Mouse (Mus musculus) macrophage (primary cell): ENCODE results near the gene Tbc1d2b. TPM values are rescaled to one million over a fixed set of nuclear protein-coding genes. Genes with fewer than 3 reads are reported as not detected.

ENCODE experiments used
- H3K27ac ChIP-seq: fragments of 350-480 bp; formaldehyde crosslinking; 2 replicates; pipeline ENCODE4 v1.9.0; 2021
- H3K36me3 ChIP-seq: fragments of 350-480 bp; formaldehyde crosslinking; 2 replicates; pipeline ENCODE4 v1.9.0; 2021; ENCODE audit errors: inconsistent target
- H3K4me3 ChIP-seq: fragments of 350-480 bp; formaldehyde crosslinking; 2 replicates; pipeline ENCODE4 v1.9.0; 2021; ENCODE audit errors: inconsistent target
- H3K79me2 ChIP-seq: fragments of 350-480 bp; formaldehyde crosslinking; 2 replicates; pipeline ENCODE4 v1.9.0; 2021; ENCODE audit errors: inconsistent target
- WGBS: methylation state at CpG from one replicate; pipeline ENCODE4 v1.1.7; 2026; ENCODE audit warnings: inconsistent platforms; ENCODE audit not compliant: missing documents; 5-methylcytosine and 5-hydroxymethylcytosine counted together
- polyA plus RNA-seq: library from polyadenylated mRNA; stranded (reverse); fragments of 250-400 nt; gene quantifications from 3 replicates; pipeline ENCODE4 v1.2.4, GENCODE M21; 2018; ENCODE audit warnings: inconsistent platforms

The Tbc1d2b gene
- polyA plus RNA-seq, 1 experiment from 2014 or later: 52.4 TPM

DNA sequence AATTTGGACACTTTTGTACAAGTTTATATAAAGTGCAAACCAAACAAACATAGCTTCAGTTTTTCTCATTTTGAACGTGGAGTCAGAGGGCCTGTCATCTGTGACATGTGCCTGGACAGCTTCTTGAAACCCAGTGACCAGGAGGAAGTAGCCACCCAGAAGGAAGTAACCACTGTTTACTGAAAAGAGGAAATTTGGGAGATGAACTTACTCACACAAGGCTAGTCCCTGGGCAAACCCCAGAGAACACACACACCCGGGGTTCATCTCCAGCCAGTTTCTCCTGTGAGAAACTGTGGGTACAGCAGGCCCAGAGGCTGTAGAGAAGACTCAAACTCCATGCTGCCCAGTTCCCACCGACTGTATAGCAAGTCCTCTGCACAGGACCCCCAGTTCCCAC, 3.9 kb upstream of the Tbc1d2b start:
- Histone ChIP-seq H3K36me3 (no peaks in the 10 kb centered on the region), H3K4me3 (no peak overlapping the region), H3K79me2 (peaks cover 9% of the 10 kb centered on the region), H3K27ac (peak overlapping the region; percentile 91)
- 11% methylated on average over 3 of the region's 3 CpGs for WGBS

DNA sequence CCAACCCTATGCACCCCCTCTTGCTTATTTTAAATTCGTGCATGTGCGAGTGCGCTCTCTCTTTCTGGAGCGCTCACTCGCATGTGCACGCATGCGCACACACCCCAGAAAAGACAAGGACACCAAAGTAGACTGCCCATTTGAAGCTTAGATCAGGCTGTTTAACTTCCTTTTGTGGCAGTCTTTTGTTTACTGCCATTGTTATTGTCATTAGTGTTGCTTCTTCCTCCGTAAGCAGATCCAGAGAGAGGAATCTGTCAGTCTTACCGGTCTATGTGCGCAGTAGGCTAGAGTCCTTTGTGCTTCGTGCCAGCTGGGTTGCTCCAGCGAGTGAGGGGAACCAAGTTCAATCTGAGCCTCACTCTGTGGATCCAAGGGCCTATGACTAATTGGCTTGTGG, 1.7 kb upstream of the Tbc1d2b start:
- H3K27ac ChIP-seq: peak overlapping the region; percentile 19
- 84% methylated on average over 12 of the region's 12 CpGs for WGBS
- H3K79me2 ChIP-seq: peaks cover 31% of the 10 kb centered on the region
- 0 out of 2 replicates have a peak, but pooled peaks cover 2% of the 10 kb centered on the region for H3K36me3 ChIP-seq
- no peak overlapping the region for H3K4me3 ChIP-seq

DNA sequence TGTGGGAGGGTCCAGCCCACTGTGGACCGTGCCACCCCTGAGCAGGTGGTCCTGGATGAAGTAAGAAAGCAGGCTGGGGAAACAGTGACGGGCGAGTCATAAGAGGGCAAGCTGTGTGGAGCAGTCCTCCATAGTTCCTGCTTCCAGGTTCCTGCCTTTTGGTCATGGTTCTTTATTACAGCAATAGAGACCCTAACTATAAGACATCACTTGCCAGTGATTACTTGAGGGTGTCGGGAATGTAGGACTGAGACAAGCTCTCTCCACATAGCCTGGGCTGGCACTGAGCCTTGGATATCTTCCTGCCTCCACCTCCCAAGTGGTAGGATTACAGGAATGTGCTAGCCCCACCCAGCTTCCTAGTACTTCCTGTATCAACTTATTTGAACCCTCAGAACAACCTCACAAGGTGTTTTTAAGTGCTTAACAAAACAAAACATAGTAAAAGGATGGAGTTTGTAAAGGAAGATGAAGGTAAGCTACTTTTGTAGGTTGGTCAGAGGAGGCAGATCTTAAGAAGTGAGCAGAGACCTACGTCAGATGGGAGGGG, 1.0 kb upstream of the Tbc1d2b start:
- H3K79me2 ChIP-seq: peaks cover 38% of the 10 kb centered on the region
- H3K27ac ChIP-seq: peak overlapping the region; percentile 19
- WGBS: 90% methylated on average over 5 of the region's 5 CpGs
- H3K36me3 ChIP-seq: 0 out of 2 replicates have a peak, but pooled peaks cover 5% of the 10 kb centered on the region
- no peak overlapping the region for H3K4me3 ChIP-seq

DNA sequence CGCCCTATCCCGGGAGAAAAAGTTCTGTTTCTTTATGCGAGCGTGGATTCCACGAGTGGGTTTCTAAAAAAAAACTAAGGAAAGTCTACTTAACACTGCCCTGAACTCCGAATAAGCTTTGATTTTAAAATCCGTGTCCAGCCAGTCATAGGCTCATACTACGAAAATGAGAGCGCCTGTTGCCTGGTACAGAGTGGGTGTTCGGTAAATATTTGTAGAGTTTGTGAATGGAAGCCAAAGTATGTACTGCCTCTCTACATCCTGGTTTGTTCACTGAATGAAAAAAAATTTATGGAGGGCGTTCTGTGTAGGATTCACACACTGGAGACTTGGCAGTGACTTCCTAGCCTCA, 316 bp upstream of the Tbc1d2b start:
- 0 out of 2 replicates have a peak, but pooled peaks cover 5% of the 10 kb centered on the region for H3K36me3 ChIP-seq
- peaks cover 45% of the 10 kb centered on the region for H3K79me2 ChIP-seq
- peak overlapping the region; percentile 26 for H3K4me3 ChIP-seq
- H3K27ac ChIP-seq: peak overlapping the region; percentile 19
- 11% methylated on average over 11 of the region's 11 CpGs for WGBS

DNA sequence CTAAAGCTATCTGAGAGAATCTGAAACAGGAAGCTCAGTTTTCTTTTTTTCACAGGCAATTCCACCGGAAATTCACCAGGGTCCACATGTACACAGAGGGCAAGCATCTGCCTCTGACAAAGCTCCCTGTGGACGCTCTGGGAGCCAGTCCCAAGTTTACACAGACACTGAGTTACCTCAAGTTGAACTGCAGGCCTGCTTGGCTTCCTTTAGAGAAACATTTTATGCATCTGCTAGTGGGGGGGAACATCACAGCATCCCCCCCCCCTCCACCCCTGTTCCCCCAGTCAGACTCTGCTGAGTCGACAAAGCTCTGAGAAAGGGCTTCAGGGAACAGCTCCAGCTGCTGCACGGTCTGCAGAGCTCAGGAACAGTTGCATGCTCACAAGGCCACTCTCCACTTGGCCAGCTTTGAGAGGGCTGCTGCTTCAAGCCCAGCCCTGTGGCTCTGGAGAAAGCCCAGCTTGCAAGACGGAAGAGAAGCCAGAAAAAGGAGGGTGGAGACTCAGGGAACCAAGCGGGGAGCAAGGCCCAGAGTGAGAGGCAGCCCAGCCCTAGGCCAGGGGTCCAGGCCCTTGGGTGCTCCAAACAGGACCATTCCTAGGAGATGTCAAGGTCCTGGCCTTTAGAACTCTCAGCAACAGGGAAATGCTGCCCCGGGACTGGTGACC, 1.5 kb downstream of the Tbc1d2b start:
- Histone ChIP-seq H3K79me2 (peaks cover 63% of the 10 kb centered on the region), H3K36me3 (peaks cover 11% of the 10 kb centered on the region), H3K4me3 (peak overlapping the region; percentile 72), H3K27ac (peak overlapping the region; percentile 84)
- 12% methylated on average over 7 of the region's 7 CpGs for WGBS

DNA sequence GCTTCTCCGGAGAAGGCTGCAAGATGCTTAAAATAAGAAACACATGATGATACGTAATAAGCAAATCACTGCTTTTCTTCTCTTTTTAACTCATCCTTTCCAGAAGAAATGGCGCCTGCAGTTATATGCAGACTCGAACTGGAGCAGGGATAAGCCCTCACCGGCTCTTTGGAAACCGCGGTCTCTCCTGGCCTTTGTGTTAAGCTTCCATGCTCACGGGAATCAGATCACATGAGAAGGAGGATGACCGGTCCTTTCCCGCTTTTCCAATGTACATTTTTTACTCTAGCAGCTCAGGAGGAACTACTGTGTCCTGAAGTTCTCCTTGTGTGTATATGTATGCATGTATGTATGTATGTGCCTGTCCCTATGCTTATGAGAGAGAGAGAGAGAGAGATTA, 3.7 kb downstream of the Tbc1d2b start:
- Histone ChIP-seq H3K36me3 (peaks cover 18% of the 10 kb centered on the region), H3K27ac (no peak overlapping the region), H3K4me3 (no peak overlapping the region), H3K79me2 (peaks cover 85% of the 10 kb centered on the region)
- WGBS: 92% methylated on average over 10 of the region's 10 CpGs

DNA sequence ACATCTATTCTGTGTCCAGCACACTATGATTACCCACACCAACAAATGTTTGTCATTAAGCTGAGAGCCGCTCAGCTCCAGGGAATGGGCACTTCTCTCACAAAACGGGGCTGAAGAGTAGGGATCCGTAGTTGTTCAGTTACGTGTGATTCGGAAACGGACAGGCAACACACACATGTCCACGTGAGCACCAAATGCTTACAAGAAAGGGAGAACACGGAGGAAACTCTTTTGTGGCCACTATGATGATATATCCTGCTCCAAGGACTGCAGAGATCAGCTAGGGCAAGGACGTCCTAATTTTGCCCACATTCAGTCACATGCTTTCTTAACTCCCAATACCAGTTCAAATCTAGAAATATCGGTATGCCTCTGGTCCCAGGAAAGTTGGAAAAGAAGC, 4.5 kb downstream of the Tbc1d2b start:
- 85% methylated on average over 10 of the region's 10 CpGs for WGBS
- Histone ChIP-seq H3K4me3 (no peak overlapping the region), H3K79me2 (peaks cover 93% of the 10 kb centered on the region), H3K27ac (no peak overlapping the region), H3K36me3 (peaks cover 18% of the 10 kb centered on the region)

DNA sequence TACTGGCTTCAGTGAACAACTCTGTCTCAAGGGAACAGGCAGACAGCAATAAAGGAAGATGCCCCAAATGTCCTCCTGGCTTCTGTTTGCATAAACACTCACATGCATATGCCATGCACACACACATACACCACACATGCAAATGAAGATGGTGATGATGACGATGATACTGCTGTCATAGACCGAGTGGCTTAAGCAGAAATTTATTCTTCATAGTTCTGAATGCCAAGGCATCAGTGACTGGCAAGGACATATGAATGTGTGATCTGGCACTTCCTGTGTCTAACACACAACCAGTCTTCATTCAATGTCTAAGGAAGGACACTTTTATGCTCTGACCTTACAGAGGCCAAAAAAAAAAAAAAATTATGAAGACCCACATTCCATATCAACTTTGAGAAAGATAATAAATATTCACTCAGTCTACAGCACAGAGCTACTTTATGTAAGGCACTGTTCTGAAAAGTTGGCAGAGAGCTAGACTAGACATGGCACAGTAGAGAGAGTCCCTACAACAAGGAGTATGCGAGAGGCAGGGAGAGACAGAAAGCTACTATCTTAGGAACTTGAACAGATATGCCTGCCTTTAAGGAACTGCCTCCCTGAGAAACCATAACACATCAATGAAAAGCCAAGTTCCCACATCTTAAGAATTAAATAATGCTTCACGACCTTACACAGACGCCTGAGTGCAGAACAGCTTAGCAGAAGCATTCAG, 5.1 kb downstream of the Tbc1d2b start:
- Histone ChIP-seq H3K79me2 (peaks cover 99% of the 10 kb centered on the region), H3K4me3 (no peak overlapping the region), H3K36me3 (peaks cover 18% of the 10 kb centered on the region), H3K27ac (no peak overlapping the region)
- 71% methylated on average over 5 of the region's 5 CpGs for WGBS

DNA sequence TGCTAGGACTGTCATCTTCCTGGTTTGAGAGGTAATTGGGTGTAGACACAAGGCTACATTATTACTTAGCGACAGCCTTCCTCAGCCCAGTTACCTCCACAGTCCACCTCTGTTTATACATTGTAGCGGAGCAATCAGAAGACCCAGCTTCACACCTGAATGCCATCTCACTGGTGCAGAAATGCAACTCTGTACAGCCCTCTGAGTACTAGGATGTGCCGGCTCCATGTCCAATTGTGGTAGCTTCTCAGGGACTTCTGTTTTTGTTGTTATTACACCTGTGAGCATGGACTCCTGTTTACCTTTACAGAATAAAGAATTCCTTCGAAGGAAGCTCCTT, 7.3 kb downstream of the Tbc1d2b start:
- Histone ChIP-seq H3K36me3 (peaks cover 29% of the 10 kb centered on the region), H3K4me3 (no peak overlapping the region)
- 98% methylated on average over 4 of the region's 4 CpGs for WGBS

DNA sequence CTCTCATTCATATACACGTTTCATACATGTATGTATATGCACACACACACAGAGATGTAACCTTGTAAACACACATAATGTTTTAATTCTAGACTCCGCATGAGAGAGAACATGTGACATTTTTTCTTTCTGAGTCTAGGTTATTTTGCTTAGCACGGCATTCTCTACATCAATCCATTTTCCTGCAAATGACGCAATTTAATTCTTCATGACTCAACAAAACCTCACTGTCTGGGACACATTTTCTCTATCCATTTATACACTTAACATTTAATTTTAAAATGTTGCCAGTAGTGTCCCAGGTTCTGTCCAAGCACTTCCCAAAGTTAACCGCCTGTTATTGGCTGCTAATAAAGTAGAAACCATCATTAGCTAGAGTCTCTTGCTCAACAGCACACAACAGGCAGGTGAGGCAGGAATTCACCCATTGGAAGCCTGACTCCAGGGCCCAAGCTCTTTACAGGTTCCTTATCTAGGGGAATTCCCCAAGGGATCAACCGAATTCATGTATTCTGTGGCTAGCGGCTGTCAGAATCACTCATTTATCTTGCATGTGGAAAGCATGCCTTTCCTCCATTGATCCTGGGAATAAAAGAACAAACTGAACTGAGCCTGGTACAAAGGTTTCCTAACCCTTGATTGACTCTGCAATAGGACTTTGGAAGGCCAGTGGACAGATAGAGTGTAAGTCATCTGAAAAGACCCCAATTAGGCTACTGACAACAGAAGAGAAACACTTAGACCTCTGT, 7.8 kb downstream of the Tbc1d2b start:
- Histone ChIP-seq H3K79me2 (peaks cover 100% of the 10 kb centered on the region), H3K27ac (no peak overlapping the region), H3K4me3 (no peak overlapping the region), H3K36me3 (peaks cover 29% of the 10 kb centered on the region)
- WGBS: 75% methylated on average over 7 of the region's 7 CpGs

More for the DNA sequence above, 7.3 kb downstream of the Tbc1d2b start:
- Histone ChIP-seq H3K79me2 (peaks cover 100% of the 10 kb centered on the region), H3K27ac (no peak overlapping the region)

DNA sequence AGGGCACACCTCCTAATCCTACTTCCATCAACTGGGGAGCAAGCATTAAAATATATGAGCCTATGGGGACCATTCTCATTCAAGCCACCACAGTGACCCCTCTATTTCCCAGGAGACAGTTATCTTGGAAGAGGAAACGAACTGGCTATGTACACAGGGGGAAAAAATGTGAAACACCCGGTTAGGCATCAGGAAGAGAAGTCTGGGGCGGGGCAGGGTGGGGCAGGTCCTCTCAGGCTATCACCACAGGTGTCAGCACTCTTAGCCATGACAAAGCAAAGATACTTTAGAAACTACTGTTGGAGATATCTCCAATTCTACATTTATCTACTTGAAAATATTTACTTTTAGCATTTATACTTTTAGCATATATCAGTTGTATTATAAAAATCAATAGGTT, 8.5 kb downstream of the Tbc1d2b start:
- Histone ChIP-seq H3K36me3 (peaks cover 24% of the 10 kb centered on the region), H3K4me3 (no peak overlapping the region), H3K27ac (no peak overlapping the region), H3K79me2 (peaks cover 100% of the 10 kb centered on the region)
- 84% methylated on average over 3 of the region's 3 CpGs for WGBS

DNA sequence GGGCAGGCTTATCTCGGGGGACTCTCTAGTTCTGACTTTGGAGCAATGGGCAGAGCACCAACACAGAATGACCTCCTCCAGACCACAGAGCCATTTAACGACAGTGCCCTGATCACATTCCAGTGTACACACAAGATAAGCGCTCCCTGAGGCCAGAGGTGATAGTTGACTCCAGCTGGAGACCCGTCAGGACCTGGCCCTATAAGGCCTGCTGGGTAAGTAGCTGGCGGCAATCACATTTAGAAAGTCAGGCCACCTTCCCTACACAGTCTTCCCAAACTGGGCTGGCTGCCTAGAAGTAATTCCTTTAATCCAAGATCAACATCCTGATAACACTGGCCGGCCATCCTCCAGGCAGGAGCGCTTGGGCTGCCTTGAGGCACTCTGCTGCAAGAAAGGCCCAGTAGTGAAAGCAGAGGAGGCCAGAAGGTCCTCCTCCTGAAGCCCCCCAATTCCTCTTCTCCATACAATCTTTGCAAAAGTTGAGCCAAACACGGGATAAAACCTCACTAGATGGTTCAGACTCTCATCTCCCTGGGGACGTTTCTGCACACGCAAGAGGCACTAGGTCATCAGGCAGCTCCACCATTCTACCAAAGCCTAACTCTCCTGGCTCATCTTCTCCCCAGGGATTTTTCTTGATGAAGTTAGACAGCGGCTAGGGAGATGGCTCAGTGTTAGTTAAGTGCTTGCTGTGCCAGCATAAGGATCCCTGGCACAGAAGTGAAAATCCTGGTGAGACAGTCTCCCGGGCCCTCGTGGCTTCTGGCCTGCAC, 9.8 kb downstream of the Tbc1d2b start:
- Histone ChIP-seq H3K27ac (no peak overlapping the region), H3K4me3 (no peak overlapping the region), H3K79me2 (peaks cover 100% of the 10 kb centered on the region), H3K36me3 (peaks cover 24% of the 10 kb centered on the region)
- WGBS: 89% methylated on average over 12 of the region's 13 CpGs

DNA sequence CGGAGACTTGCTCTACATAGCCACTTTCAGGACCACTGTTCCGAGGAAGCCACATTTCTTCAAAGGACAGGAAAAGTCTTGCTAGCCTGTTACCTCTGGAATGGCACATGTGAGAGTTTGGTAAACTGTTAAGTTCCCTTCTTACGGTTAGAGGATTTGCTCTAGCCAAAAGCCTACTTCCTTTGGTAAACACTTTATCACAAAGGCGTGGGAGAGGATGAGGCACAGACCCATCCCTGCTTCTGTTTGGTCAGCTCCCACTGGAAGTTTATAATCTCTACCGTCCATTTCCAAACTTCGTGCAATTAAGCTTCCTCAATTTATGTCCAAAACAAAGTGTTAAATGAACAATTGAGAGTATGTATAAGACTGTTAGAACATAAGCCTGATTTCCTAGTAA, 10.5 kb downstream of the Tbc1d2b start:
- 67% methylated on average over 6 of the region's 6 CpGs for WGBS
- H3K4me3 ChIP-seq: no peak overlapping the region
- H3K79me2 ChIP-seq: peaks cover 100% of the 10 kb centered on the region
- no peak overlapping the region for H3K27ac ChIP-seq
- H3K36me3 ChIP-seq: peaks cover 24% of the 10 kb centered on the region

DNA sequence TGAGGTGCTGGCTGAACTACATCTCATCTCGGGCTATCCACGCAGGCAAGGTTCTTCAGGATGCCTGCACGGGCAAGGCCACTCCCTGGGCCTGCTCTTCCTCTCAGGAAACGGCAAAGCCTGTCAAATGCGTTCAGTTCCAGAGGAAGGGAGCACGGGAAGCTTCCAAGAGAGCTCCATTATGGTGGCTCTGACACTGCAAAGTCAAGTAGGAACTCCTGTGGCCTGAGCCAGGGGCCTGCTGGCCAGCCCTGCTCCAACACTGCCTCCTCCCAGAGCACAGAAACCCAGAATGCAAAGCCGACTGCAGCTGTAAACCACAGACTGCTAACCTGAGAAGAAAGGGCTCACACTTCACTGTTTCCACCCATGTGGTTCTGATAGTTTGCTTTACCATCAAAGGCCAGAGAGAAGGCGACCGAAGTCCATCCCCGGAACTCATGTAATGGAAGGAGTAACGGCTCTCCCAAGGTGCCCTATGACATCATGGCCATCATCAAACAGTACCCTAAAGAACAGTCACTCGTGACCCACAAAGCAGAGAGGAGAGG, 11.1 kb downstream of the Tbc1d2b start:
- Histone ChIP-seq H3K4me3 (no peak overlapping the region), H3K79me2 (peaks cover 100% of the 10 kb centered on the region), H3K27ac (no peak overlapping the region), H3K36me3 (peaks cover 21% of the 10 kb centered on the region)
- 80% methylated on average over 12 of the region's 12 CpGs for WGBS
